Mouse (Mus musculus) left cerebral cortex, postnatal 36 days (tissue): ENCODE data around the gene Synj2. TPM values are rescaled to one million over a fixed set of nuclear protein-coding genes. Genes with fewer than 3 reads are reported as not detected.

Experiments used
- DNase-seq, 2 experiments: peaks; one replicate each; pipeline ENCODE4 v3.0.0; 2021 to 2022; ENCODE audit warnings: low spot score in 2 of 2, mixed read lengths in 1 of 2
- intact Hi-C: fragments of 180-260 bp; cut with DNase I; formaldehyde crosslinking; loops from one replicate; pipeline ENCODE4 v1.15.1; 2025
- total RNA-seq, 2 experiments: library from RNA; stranded (reverse); gene quantifications; 2 replicates each; pipeline ENCODE4 v1.2.3; 2021

Synj2 gene
- 100 to 1,000 TPM in 1 of 2 experiments, 10 to 100 TPM in 1; 91.8 to 103 TPM for total RNA-seq

- peak; percentile 30 to 48 for DNase-seq
- intact Hi-C loops, result loop anchor here (1.0 to 2.0 kb wide), 2 partner anchors 35 to 79 kb away; no protein-coding TSS in a partner anchor
These were observed at the start of gene Synj2 for GRCm38 (mm10) chr17:5941230-5942043. Synj2 (plus strand) TSS chr17:5941280.

DNA sequence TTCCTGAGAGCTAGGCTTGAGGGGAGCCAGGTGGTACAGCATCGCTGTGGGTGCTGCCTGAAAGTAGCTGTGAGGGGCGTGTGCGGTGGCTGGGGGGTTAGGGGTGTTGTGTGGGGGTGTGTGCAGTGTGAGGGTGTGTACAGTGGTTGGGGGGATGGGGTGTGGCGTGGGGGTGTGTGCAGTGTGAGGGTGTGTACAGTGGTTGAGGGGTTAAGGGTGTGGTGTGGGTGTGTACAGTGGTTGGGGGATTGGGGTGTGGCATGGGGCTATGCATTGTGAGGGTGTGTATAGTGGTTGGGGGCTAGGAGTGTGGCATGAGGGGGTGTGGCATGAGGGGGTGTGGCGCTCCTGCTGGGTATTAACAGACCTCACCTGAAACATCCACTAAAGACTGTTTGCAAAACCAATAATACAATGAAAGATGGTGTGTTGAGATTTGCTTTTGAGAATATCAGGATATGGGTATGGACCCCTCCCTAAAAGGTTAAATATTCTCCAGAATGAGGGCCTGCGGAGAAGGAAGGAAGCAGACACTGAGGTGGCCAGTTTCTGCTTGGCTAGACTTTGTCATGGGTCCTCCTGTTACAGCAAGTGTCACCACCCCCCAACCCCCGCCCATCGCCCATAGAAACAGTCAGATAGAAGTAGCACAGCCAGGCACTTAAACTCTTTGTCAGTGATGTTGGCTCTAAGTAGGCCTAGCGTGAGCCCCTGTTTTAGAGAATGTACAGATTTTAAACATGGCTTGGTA lies 49.0 kb upstream of the Synj2 start:
- intact Hi-C loops, result no loop called here
- no peak for DNase-seq

- no peak for DNase-seq
- intact Hi-C loops, result no loop called here
These were observed 48.0 kb upstream of the Synj2 start for GRCm38 (mm10) chr17:5893092-5893491.

- intact Hi-C loops, result no loop called here
These were observed 47.4 kb upstream of the Synj2 start for GRCm38 (mm10) chr17:5893574-5894148.

DNA sequence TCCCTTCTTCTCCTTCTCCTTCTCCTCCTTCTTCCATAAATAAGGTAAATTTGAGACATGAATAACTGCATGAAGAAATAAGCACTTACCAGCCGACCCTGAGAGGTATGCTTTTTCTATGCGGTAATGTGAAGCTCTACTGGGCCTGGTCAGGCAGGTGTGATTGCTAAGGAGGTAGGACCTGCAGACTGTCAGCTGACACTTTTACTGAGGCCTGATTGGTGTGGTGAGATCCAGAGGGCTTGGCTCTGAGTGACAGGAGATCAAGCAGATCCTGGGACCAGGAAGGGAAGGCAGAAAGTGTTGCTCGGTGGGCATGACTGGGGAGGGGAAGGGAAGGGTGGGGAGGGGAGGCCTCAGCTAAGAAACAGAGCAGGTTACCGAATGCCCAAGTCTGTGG lies 45.0 kb upstream of the Synj2 start:
- intact Hi-C loops, result no loop called here
- no peak for DNase-seq

More at GRCm38 (mm10) chr17:5893574-5894148, 47.4 kb upstream of the Synj2 start:
- no peak for DNase-seq

DNA sequence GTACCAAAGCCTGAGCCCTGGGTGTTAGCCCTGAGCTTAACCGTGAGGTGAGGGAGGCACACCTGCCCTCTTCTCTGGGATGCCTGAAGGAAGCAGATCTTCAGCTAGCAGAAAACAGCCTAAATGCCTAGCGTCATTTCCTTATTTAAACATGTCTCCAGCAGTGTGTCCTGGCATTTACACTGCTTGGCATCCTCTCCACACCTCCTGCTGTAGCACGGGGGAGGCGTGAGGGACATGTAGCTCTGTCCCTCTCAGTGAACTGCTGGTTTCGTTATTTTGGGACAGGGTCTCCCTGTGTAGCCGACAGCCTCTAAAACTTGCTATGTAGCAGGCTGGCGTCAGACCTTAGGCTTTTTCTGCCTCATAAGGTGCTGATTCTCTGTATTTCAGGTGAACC lies 44.5 kb upstream of the Synj2 start:
- intact Hi-C loops, result no loop called here
- DNase-seq, result peak in 1 of 2 experiments; percentile 12

GRCm38 (mm10) chr17:5897326-5898200 lies 43.5 kb upstream of the Synj2 start:
- intact Hi-C loops, result no loop called here
- DNase-seq, result no peak

- intact Hi-C loops, result no loop called here
- no peak for DNase-seq
These were observed 41.8 kb upstream of the Synj2 start for GRCm38 (mm10) chr17:5899251-5899650.

- no peak for DNase-seq
- intact Hi-C loops, result no loop called here
These were observed 39.7 kb upstream of the Synj2 start for GRCm38 (mm10) chr17:5901381-5901780.

DNA sequence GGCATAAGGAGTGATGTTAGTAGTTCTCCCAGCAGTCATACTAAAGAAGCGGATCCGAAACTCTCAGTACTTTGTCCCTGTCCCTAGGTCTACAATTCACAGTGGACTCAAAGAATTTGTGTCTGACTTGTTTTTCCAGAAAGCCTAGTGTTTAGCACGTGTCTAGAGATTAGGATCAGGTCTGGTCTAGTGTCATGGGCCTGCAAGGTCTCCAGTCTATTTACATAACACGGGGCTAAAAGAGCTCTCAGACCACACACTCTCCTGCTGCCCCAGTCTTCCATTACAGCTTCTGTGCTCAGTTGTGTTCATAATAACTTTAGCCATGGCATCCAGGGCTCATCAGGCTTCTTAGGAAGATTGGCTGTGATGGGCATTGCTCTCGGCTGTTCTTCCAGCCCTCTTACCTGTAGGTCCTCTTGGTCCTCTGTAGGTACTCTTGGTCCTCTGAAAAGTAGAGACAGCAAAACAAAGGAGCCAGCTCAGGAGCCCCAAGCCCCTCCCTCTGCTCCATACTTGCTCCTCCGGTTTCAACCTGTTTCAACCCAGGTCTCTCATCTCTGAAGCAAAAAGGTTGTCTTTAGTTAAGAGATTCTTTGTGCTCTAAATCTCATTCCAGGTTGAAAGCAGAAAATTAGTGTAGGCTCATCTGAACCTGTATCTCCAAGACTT lies 37.3 kb upstream of the Synj2 start:
- no peak for DNase-seq
- intact Hi-C loops, result no loop called here

DNA sequence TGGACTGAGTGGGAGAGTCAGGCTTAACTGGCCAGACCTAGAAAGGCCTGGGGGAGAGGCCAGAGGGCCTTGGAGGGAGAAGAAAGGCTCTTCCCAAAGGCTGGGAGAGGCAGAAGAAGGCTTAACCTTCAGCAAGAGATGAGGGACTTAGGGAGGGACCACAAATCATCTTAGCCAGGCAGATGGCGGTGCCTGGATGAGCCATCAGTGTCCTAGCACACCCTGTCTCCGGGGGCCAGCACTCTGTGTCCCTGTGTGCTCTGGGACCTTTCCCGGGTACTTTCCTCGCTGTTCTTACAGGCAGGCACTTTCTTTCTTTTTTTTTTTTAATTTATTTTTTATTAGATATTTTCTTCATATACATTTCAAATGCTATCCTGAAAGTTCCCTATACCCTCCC lies 31.4 kb upstream of the Synj2 start:
- intact Hi-C loops, result no loop called here
- no peak for DNase-seq

GRCm38 (mm10) chr17:5911591-5911990 lies 29.5 kb upstream of the Synj2 start:
- intact Hi-C loops, result no loop called here

GRCm38 (mm10) chr17:5912797-5913196 lies 28.3 kb upstream of the Synj2 start:
- DNase-seq, result no peak
- intact Hi-C loops, result no loop called here

More at GRCm38 (mm10) chr17:5911591-5911990, 29.5 kb upstream of the Synj2 start:
- DNase-seq, result peak; percentile 35 to 41

DNA sequence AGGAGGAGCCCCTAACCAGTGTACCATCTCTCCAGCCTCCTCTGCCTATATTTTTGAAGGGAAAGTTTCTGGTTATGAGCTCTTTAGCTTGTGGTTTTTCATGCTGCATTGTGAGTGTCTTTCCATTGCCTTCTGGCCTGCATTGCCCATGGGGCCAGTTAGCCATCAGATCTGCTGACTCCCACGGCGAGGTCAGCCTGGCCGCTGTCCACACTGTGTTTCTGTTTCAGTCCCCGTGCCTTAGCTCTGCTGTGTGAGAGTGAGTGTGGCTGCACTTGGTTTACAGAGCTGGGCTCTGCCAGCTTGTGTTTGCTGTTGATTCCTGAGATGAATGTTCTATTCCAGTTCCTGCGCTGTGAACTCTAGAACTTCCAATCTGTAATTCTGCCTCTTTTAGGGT lies 26.9 kb upstream of the Synj2 start:
- intact Hi-C loops, result no loop called here
- DNase-seq, result no peak

- intact Hi-C loops, result loop anchor here (10.0 kb wide), 1 partner anchor 127 kb away; no protein-coding TSS in a partner anchor
- DNase-seq, result no peak
These were observed 19.1 kb upstream of the Synj2 start for GRCm38 (mm10) chr17:5921954-5922353.

DNA sequence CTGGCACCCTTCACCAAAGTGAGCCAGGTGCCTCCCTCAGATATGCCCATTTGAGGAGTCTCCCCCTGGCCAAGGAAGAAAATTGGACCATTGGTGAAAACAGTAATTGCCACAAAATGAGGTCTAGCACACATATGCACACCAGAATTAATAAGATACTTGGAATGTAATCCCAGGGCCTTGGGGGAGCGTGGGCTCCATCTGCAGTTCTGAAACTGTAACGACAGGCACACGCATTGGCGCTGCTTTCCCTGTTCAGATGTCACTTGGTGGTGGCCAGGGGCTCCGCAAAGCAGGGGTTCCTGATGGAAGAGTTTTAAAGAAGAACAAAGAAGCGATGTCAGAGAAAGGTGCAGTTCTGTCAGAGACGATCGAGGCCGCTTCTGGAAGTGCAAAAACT lies 17.8 kb upstream of the Synj2 start:
- peak; percentile 34 to 41 for DNase-seq
- intact Hi-C loops, result loop anchor here (10.0 kb wide), 1 partner anchor 128 kb away; no protein-coding TSS in a partner anchor

DNA sequence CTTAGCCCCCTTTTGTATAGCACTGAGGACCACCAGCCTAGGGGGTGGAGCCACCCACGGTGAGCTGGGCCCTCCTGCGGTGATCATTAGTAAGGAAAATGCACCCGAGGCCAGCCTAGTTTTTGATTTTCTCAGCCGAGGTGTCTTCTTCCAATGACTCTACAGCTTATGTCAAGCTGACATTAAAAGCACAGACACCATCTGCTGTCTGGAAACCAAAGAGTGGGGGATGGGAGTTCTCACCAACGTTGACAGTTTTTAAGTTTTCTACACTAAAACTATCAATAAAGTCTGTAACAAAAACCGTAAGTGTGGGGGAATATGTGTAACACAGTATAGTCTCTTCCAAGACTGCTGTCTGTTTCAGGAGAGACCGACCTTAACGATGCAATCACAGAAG lies 16.8 kb upstream of the Synj2 start:
- intact Hi-C loops, result loop anchor here (10.0 kb wide), 1 partner anchor 129 kb away; no protein-coding TSS in a partner anchor
- DNase-seq, result peak in 1 of 2 experiments; percentile 25

DNA sequence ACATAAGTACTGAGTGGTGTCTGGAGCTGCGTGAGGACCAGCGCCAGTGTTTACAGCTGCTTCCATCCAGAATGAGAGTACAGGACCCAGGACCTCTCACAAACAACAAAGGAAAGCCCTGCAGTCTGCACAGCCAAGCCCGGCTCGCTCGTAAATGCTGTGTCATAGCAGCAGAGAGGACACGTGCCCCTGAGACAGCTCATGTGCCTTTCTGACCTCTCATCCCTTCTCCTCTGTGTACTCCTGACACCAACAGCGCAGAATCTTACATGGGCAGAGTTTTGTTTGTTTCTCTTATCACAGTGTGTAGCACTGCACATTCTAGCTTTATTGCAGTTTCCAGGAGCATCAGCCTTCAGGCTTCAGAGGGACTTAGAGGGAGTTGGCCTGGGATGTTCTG lies 14.4 kb upstream of the Synj2 start:
- no peak for DNase-seq
- intact Hi-C loops, result loop anchor here (10.0 kb wide), 1 partner anchor 132 kb away; no protein-coding TSS in a partner anchor

DNA sequence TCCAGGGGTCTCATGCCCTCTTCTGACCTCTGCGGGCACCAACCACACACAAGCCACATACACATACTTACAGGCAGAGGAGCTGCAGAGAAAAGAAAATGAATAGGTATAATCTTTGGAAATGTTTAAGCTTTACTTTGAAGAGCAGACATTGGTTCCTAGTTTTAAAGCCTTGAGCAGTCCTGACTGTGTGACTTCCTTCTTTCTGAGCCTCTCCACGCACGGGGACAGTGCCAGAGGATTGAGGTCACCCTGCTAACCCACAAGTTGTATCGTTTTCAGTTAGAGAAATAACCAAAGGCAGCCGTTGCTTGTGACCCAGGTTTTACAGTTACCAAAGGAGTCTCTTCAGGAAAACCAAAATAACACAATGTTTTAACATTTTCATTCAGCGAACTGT lies 12.0 kb upstream of the Synj2 start:
- intact Hi-C loops, result loop anchor here (10.0 kb wide), 1 partner anchor 134 kb away; no protein-coding TSS in a partner anchor
- DNase-seq, result no peak
